Mouse (Mus musculus): ENCODE results near the gene Mecom. TPM values are rescaled to one million over a fixed set of nuclear protein-coding genes. Genes with fewer than 3 reads are reported as not detected.

Mecom gene
- polyA plus RNA-seq, 1 experiment from 2014 or later = 22.4 TPM

- peak overlapping the region; percentile 1; the same call in 1 of the 2 replicates for H3K27ac ChIP-seq (ENCODE audit: low read length)
- no peaks in the 10 kb centered on the region for H3K27me3 ChIP-seq (replicated peaks; ENCODE audit: insufficient read depth, low read length)
- TF ChIP-seq CTCF (IDR thresholded peaks at IDR 0.05) = no peak
- peak; percentile 22; the same call in 1 of the 2 replicates for TF ChIP-seq EP300 (IDR thresholded peaks at IDR 0.05)
Measured at GRCm38 (mm10) chr3:30450206-30450965, 97.4 kb downstream of the Mecom start.

GRCm38 (mm10) chr3:30448624-30449023, 99.2 kb downstream of the Mecom start:
- no peaks in the 10 kb centered on the region for H3K4me1 ChIP-seq (ENCODE audit: insufficient read depth, low read depth, low read length)
- ATAC-seq (peak; percentile 84), DNase-seq (ENCODE audit: low spot score) (peak; percentile 89)
- no peak overlapping the region for H3K4me3 ChIP-seq (ENCODE audit: low read depth, low read length)
- WGBS = 45% methylated on average over 1 of the region's 1 CpGs
- TF ChIP-seq CTCF (IDR thresholded peaks at IDR 0.05) (peak; percentile 78), EP300 (IDR thresholded peaks at IDR 0.05) (peak; percentile 54; the same call in 1 of the 2 replicates)
- no peak overlapping the region for H3K4me2 ChIP-seq (replicated peaks; ENCODE audit: low read depth, low read length)
- no peak overlapping the region for H3K9ac ChIP-seq (replicated peaks; ENCODE audit: low read depth)
- H3K36me3 ChIP-seq (ENCODE audit: insufficient read depth, low read length) = no peaks in the 10 kb centered on the region
- no peak overlapping the region for H3K27ac ChIP-seq (ENCODE audit: low read length)
- H3K27me3 ChIP-seq (replicated peaks; ENCODE audit: insufficient read depth, low read length) = no peaks in the 10 kb centered on the region
- no peaks in the 10 kb centered on the region for H3K9me3 ChIP-seq (ENCODE audit: low read length)

More at GRCm38 (mm10) chr3:30450206-30450965, 97.4 kb downstream of the Mecom start:
- Histone ChIP-seq H3K36me3 (ENCODE audit: insufficient read depth, low read length) (no peaks in the 10 kb centered on the region), H3K4me2 (replicated peaks; ENCODE audit: low read depth, low read length) (no peak overlapping the region), H3K9ac (replicated peaks; ENCODE audit: low read depth) (no peak overlapping the region), H3K4me1 (ENCODE audit: insufficient read depth, low read depth, low read length) (no peaks in the 10 kb centered on the region), H3K9me3 (ENCODE audit: low read length) (no peaks in the 10 kb centered on the region), H3K4me3 (ENCODE audit: low read depth, low read length) (no peak overlapping the region)
- peak; percentile 49 for ATAC-seq
- peak; percentile 55 for DNase-seq (ENCODE audit: low spot score)
- WGBS = 48% methylated on average over 10 of the region's 10 CpGs

GRCm38 (mm10) chr3:30445970-30446442, 101.8 kb downstream of the Mecom start:
- Histone ChIP-seq H3K4me1 (ENCODE audit: insufficient read depth, low read depth, low read length) (no peaks in the 10 kb centered on the region), H3K4me3 (ENCODE audit: low read depth, low read length) (no peak overlapping the region), H3K9me3 (ENCODE audit: low read length) (no peaks in the 10 kb centered on the region), H3K36me3 (ENCODE audit: insufficient read depth, low read length) (no peaks in the 10 kb centered on the region), H3K9ac (replicated peaks; ENCODE audit: low read depth) (no peak overlapping the region), H3K4me2 (replicated peaks; ENCODE audit: low read depth, low read length) (no peak overlapping the region), H3K27ac (ENCODE audit: low read length) (no peak overlapping the region), H3K27me3 (replicated peaks; ENCODE audit: insufficient read depth, low read length) (no peaks in the 10 kb centered on the region)
- WGBS = 91% methylated on average over 6 of the region's 6 CpGs
- ATAC-seq = no peak
- TF ChIP-seq EP300 (IDR thresholded peaks at IDR 0.05) = no peak
- no peak for TF ChIP-seq CTCF (IDR thresholded peaks at IDR 0.05)
- DNase-seq (ENCODE audit: low spot score) = no peak

- Histone ChIP-seq H3K27ac (ENCODE audit: low read length) (no peak overlapping the region), H3K27me3 (replicated peaks; ENCODE audit: insufficient read depth, low read length) (no peaks in the 10 kb centered on the region), H3K9ac (replicated peaks; ENCODE audit: low read depth) (no peak overlapping the region), H3K9me3 (ENCODE audit: low read length) (no peaks in the 10 kb centered on the region), H3K36me3 (ENCODE audit: insufficient read depth, low read length) (no peaks in the 10 kb centered on the region), H3K4me3 (ENCODE audit: low read depth, low read length) (no peak overlapping the region), H3K4me1 (ENCODE audit: insufficient read depth, low read depth, low read length) (no peaks in the 10 kb centered on the region), H3K4me2 (replicated peaks; ENCODE audit: low read depth, low read length) (no peak overlapping the region)
- TF ChIP-seq CTCF (IDR thresholded peaks at IDR 0.05) (no peak), EP300 (IDR thresholded peaks at IDR 0.05) (no peak)
- DNase-seq (ENCODE audit: low spot score) = no peak
- ATAC-seq = no peak
- WGBS = 88% methylated on average over 4 of the region's 4 CpGs
Measured at GRCm38 (mm10) chr3:30445247-30445969, 102.4 kb downstream of the Mecom start.

- no peak overlapping the region for H3K4me2 ChIP-seq (replicated peaks; ENCODE audit: low read depth, low read length)
- H3K9ac ChIP-seq (replicated peaks; ENCODE audit: low read depth) = no peak overlapping the region
- no peaks in the 10 kb centered on the region for H3K27me3 ChIP-seq (replicated peaks; ENCODE audit: insufficient read depth, low read length)
- H3K36me3 ChIP-seq (ENCODE audit: insufficient read depth, low read length) = no peaks in the 10 kb centered on the region
- DNase-seq (ENCODE audit: low spot score) = no peak
- no peak overlapping the region for H3K4me3 ChIP-seq (ENCODE audit: low read depth, low read length)
- no peaks in the 10 kb centered on the region for H3K9me3 ChIP-seq (ENCODE audit: low read length)
- H3K27ac ChIP-seq (ENCODE audit: low read length) = no peak overlapping the region
- no peak for ATAC-seq
- TF ChIP-seq CTCF (IDR thresholded peaks at IDR 0.05) (no peak), EP300 (IDR thresholded peaks at IDR 0.05) (no peak)
- H3K4me1 ChIP-seq (ENCODE audit: insufficient read depth, low read depth, low read length) = no peaks in the 10 kb centered on the region
Measured at GRCm38 (mm10) chr3:30441646-30442045, 106.2 kb downstream of the Mecom start.

- Histone ChIP-seq H3K4me3 (ENCODE audit: low read depth, low read length) (no peak overlapping the region), H3K4me2 (replicated peaks; ENCODE audit: low read depth, low read length) (no peak overlapping the region), H3K27me3 (replicated peaks; ENCODE audit: insufficient read depth, low read length) (no peaks in the 10 kb centered on the region), H3K36me3 (ENCODE audit: insufficient read depth, low read length) (no peaks in the 10 kb centered on the region), H3K9me3 (ENCODE audit: low read length) (no peaks in the 10 kb centered on the region), H3K4me1 (ENCODE audit: insufficient read depth, low read depth, low read length) (no peaks in the 10 kb centered on the region), H3K27ac (ENCODE audit: low read length) (no peak overlapping the region), H3K9ac (replicated peaks; ENCODE audit: low read depth) (no peak overlapping the region)
- ATAC-seq (no peak), DNase-seq (ENCODE audit: low spot score) (no peak)
- TF ChIP-seq EP300 (IDR thresholded peaks at IDR 0.05) = no peak
- no peak for TF ChIP-seq CTCF (IDR thresholded peaks at IDR 0.05)
- WGBS = 52% methylated on average over 7 of the region's 7 CpGs
Measured at GRCm38 (mm10) chr3:30438007-30438406, 109.8 kb downstream of the Mecom start.
